Mouse (Mus musculus) layer of hippocampus, adult 8-10 months (tissue): ENCODE measurements at regions not wholly inside any gene's neighbourhood (a gene's known extent, or its start where the extent isn't known, plus 50 kb on each side); places are given as distances from the start of the nearest gene placed in this dataset.

Experiments used
- DNase-seq, 2 experiments: peaks; one replicate each; pipeline ENCODE4 v3.0.0; 2022; ENCODE audit warnings: low spot score in 2 of 2

GRCm38 (mm10) chr2:64860113-64860512, 164.7 kb downstream of the Grb14 start:
- no peak for DNase-seq

DNA sequence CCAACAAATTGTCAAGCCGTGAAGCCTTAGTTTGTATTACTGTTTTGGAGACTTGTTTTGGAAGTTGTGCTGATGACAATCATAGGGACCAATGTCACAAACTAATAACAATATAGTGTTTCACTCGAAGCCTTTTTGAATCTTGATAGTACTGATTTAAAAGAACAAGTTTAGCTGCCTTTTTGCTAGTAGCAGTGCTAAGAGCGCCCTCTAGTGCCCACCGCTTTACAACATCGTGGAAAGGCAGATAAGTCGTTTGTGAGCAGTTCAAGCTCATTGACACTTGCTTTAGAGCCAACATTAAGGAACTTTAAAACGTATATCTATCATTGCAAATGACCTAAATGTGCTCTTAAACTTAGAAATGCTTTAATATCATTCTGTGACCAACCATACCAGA, 170.9 kb downstream of the Grb14 start:
- peak; percentile 63 to 87 for DNase-seq

DNA sequence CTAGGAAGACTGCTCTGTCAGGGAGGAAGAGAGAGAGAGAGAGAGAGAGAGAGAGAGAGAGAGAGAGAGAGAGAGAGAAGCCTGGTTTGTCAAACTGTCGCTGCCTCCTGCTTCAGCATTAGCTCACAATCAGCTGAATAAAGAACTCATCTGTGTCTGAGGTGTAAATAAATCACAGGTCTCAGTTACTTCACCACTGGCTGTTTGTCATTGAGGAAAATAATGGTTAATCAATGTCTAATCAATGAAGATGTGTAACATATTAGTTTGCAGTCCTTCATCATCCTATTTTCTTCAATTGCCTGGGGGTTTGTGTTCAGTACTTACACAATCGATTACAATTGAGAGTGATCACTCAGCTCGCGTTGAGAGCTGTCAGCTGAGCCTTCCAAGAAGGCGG, 171.9 kb downstream of the Grb14 start:
- DNase-seq, result no peak

DNA sequence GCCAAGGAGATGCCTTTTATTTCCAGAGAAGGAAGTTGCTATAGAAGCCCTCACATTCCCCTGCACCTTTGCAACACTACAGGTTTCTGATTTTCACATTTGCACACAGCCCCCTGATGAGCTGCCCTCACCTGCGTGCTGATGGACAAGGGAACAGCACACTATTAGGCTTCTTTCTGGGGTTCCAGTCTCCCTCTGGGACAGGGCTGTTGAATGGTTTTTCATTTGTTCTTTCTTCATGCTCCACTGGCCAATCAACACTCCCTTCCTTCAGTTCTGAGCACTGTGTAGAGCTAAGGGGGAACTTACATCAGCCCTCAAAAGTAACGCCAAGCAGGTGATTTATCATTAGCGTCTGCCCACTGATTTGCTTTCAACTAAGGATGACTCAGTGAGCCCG, 173.7 kb downstream of the Grb14 start:
- DNase-seq, result no peak

GRCm38 (mm10) chr2:64850656-64851055, 174.1 kb downstream of the Grb14 start:
- DNase-seq, result no peak

GRCm38 (mm10) chr2:64824494-64824893, 200.3 kb downstream of the Grb14 start:
- no peak for DNase-seq

DNA sequence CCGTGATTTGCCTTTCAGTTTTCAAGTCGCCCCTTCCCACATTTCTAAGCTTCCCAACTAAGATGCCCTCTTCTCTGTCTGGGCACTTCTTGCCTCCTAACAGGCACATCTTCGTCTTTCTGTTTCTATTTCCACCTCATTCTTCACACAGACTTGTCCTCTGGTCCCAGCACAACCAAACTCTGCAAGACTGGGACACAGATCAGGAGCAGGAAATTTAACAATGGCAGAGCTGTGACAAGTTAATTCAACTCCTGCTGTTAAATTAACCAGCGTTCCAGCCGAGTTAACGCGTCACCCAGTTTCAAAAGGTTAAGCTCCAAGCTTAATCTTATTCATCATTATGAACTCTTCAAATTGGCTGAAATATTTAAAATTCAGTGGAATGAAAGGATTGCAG, 200.9 kb downstream of the Grb14 start:
- DNase-seq, result no peak

- DNase-seq, result no peak
Observed at GRCm38 (mm10) chr2:64823074-64823473, 201.7 kb downstream of the Grb14 start.

GRCm38 (mm10) chr2:64818159-64818558, 206.6 kb downstream of the Grb14 start:
- DNase-seq, result no peak
